Mouse (Mus musculus): Measurements from ENCODE around the gene Golph3l. TPM values are rescaled to one million over a fixed set of nuclear protein-coding genes. Genes with fewer than 3 reads are reported as not detected.
"Not testable (repeated sequence)": the region's sequence is repeated elsewhere in the genome, so short reads cannot be mapped to it uniquely, and the experiment has no call there.

Gene Golph3l
- polyA plus RNA-seq, 1 experiment from 2014 or later: 31.4 TPM

DNA sequence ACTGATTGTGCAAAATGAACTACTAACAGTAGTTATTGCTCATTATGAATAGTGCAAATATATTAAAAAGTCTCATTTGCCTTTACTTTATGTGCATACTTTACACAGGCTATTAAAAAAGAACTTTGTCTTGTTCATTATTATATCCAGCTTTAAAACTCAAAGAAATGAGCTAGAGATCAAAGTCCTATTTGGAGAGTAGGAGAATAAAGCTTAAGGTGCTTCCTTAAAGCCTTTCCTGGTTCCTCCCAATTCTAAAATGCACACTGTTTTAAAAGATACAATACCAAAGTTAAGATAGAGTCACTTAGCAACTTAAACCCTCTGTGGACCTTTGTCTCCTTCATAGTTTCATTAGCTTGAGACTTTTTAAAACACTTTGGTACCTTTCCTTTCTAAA lies 10.0 kb downstream of the Golph3l start:
- no peaks in the 10 kb centered on the region for H3K27me3 ChIP-seq (ENCODE audit: low read depth, poor library complexity, severe bottlenecking)
- no peaks in the 10 kb centered on the region for H3K4me1 ChIP-seq
- peaks cover 45% of the 10 kb centered on the region for H3K36me3 ChIP-seq
- H3K4me3 ChIP-seq: no peak overlapping the region
- DNase-seq (ENCODE audit: low spot score): no peak
- no peak overlapping the region for H3K27ac ChIP-seq (replicated peaks)
- no peaks in the 10 kb centered on the region for H3K9me3 ChIP-seq (replicated peaks)

GRCm38 (mm10) chr3:95601287-95601686 lies 12.6 kb downstream of the Golph3l start:
- Histone ChIP-seq H3K27ac (replicated peaks) (no peak overlapping the region), H3K9me3 (replicated peaks) (no peaks in the 10 kb centered on the region), H3K36me3 (peaks cover 28% of the 10 kb centered on the region), H3K4me3 (no peak overlapping the region), H3K27me3 (ENCODE audit: low read depth, poor library complexity, severe bottlenecking) (no peaks in the 10 kb centered on the region), H3K4me1 (no peaks in the 10 kb centered on the region)
- no peak for DNase-seq (ENCODE audit: low spot score)
- 94% methylated on average over 3 of the region's 3 CpGs for WGBS

- Histone ChIP-seq H3K4me3 (no peak overlapping the region), H3K4me1 (no peaks in the 10 kb centered on the region), H3K36me3 (peaks cover 41% of the 10 kb centered on the region), H3K9me3 (replicated peaks) (no peaks in the 10 kb centered on the region), H3K27ac (replicated peaks) (no peak overlapping the region), H3K27me3 (ENCODE audit: low read depth, poor library complexity, severe bottlenecking) (no peaks in the 10 kb centered on the region)
- 90% methylated on average over 3 of the region's 3 CpGs for WGBS
- DNase-seq (ENCODE audit: low spot score): no peak
These were observed 17.4 kb downstream of the Golph3l start for GRCm38 (mm10) chr3:95606096-95606495.

DNA sequence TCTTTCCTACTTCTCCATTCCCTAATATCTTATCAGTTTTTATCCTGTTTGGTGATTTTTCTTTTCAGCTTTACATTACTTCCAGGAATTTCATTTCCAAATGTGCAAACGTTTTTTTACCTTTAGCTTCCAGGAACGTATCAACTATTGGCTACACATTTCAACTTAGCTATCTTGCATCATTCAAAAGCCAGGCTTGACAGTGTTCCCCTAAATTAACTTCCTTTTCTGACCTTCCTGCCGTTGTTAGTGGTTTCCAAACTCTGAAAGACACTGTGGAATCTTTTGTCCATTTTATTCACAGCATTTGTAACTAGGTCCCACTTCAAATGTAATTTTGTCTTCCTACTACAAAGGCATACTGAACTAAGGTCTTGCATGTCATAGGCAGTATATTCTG lies 20.5 kb downstream of the Golph3l start:
- 79% methylated on average over 3 of the region's 3 CpGs for WGBS
- Histone ChIP-seq H3K4me1 (no peaks in the 10 kb centered on the region), H3K4me3 (no peak overlapping the region), H3K9me3 (replicated peaks) (no peaks in the 10 kb centered on the region), H3K27ac (replicated peaks) (no peak overlapping the region), H3K27me3 (ENCODE audit: low read depth, poor library complexity, severe bottlenecking) (no peaks in the 10 kb centered on the region), H3K36me3 (peaks cover 48% of the 10 kb centered on the region)
- DNase-seq (ENCODE audit: low spot score): no peak

DNA sequence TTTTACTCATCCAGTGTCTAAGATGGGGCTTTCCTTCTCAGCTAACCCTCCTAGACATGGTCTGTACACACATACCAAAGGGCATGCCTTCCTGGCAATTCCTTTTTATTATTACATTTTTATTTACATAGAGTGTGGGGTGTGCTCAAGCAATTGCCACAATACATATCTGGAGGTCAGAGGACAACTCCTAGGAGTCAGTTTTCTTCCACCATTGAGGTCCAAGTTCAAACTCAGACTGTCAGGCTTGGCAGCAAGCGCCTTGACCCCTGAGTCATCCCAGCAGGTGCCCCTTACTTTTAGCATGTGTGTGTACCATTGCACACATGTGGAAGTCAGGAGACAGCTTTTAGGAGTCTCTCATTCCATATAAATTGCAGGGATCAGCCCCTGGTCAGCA lies 25.3 kb downstream of the Golph3l start:
- 96% methylated on average over 1 of the region's 1 CpGs for WGBS
- DNase-seq (ENCODE audit: low spot score): no peak
- no peak overlapping the region for H3K27ac ChIP-seq (replicated peaks)
- H3K36me3 ChIP-seq: peaks cover 61% of the 10 kb centered on the region
- no peaks in the 10 kb centered on the region for H3K4me1 ChIP-seq
- no peaks in the 10 kb centered on the region for H3K9me3 ChIP-seq (replicated peaks)
- H3K27me3 ChIP-seq (ENCODE audit: low read depth, poor library complexity, severe bottlenecking): no peaks in the 10 kb centered on the region
- no peak overlapping the region for H3K4me3 ChIP-seq

- Histone ChIP-seq H3K4me3 (no peak overlapping the region), H3K9me3 (replicated peaks) (no peaks in the 10 kb centered on the region), H3K36me3 (peaks cover 56% of the 10 kb centered on the region), H3K27me3 (ENCODE audit: low read depth, poor library complexity, severe bottlenecking) (no peaks in the 10 kb centered on the region), H3K4me1 (peaks cover 5% of the 10 kb centered on the region), H3K27ac (replicated peaks) (no peak overlapping the region)
- 88% methylated on average over 1 of the region's 1 CpGs for WGBS
- no peak for DNase-seq (ENCODE audit: low spot score)
These were observed 29.8 kb downstream of the Golph3l start for GRCm38 (mm10) chr3:95618511-95618910.

DNA sequence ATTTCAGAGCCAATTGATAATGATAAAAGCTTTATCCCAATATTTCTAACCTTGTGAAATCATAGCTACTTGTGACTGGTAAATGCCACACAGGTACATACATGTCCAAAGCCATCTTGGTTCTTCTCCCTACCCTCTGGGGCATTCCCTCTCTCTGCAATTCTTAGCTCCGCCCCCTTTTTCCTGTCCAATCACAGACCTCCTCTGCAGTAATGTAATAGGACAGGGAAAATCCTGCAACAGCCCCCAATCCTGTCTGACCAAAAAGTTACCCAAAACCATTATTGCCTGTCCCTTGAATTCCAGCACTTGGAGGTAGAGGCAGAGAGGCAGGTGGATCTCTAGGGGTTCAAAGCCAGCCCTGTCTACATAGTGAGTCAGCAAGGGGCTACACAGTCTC lies 32.5 kb downstream of the Golph3l start:
- DNase-seq (ENCODE audit: low spot score): no peak
- peaks cover 22% of the 10 kb centered on the region for H3K4me1 ChIP-seq
- no peak overlapping the region for H3K27ac ChIP-seq (replicated peaks)
- no peak overlapping the region for H3K4me3 ChIP-seq
- peaks cover 42% of the 10 kb centered on the region for H3K36me3 ChIP-seq
- H3K27me3 ChIP-seq (ENCODE audit: low read depth, poor library complexity, severe bottlenecking): no peaks in the 10 kb centered on the region
- 82% methylated on average over 1 of the region's 1 CpGs for WGBS
- H3K9me3 ChIP-seq (replicated peaks): no peaks in the 10 kb centered on the region

DNA sequence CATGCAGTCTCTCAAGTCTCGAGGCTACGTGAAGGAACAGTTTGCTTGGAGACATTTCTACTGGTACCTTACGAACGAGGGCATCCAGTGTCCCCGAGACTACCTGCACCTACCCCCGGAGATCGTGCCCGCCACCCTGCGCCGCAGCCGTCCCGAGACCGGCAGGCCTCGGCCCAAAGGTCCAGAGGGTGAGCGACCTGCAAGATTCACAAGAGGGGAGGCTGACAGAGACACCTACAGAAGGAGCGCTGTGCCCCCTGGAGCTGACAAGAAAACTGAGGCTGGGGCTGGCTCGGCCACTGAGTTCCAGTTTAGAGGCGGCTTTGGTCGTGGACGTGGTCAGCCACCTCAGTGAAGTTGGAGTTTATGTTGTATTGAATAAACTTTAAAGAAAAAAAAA lies 33.7 kb downstream of the Golph3l start:
- WGBS: 94% methylated on average over 20 of the region's 20 CpGs

GRCm38 (mm10) chr3:95623551-95623950 lies 34.8 kb downstream of the Golph3l start:
- peak overlapping the region; percentile 94 for H3K27ac ChIP-seq (replicated peaks)
- no peak for DNase-seq (ENCODE audit: low spot score)
- H3K4me1 ChIP-seq: peaks cover 30% of the 10 kb centered on the region
- 64% methylated on average over 2 of the region's 2 CpGs for WGBS
- H3K27me3 ChIP-seq (ENCODE audit: low read depth, poor library complexity, severe bottlenecking): no peaks in the 10 kb centered on the region
- H3K4me3 ChIP-seq: 0 out of 2 replicates have a peak overlapping the region, but pooled peaks have one; percentile 14
- peaks cover 42% of the 10 kb centered on the region for H3K36me3 ChIP-seq
- H3K9me3 ChIP-seq (replicated peaks): no peaks in the 10 kb centered on the region

More for the DNA sequence above, 33.7 kb downstream of the Golph3l start:
- peaks cover 42% of the 10 kb centered on the region for H3K36me3 ChIP-seq
- H3K27me3 ChIP-seq (ENCODE audit: low read depth, poor library complexity, severe bottlenecking); H3K27ac ChIP-seq (replicated peaks); DNase-seq (ENCODE audit: low spot score); H3K4me3 ChIP-seq; H3K9me3 ChIP-seq (replicated peaks): not testable (repeated sequence)
- peaks cover 30% of the 10 kb centered on the region for H3K4me1 ChIP-seq

- H3K27me3 ChIP-seq (ENCODE audit: low read depth, poor library complexity, severe bottlenecking); H3K9me3 ChIP-seq (replicated peaks); DNase-seq (ENCODE audit: low spot score): not testable (repeated sequence)
- Histone ChIP-seq H3K4me1 (peaks cover 30% of the 10 kb centered on the region), H3K27ac (replicated peaks) (peak overlapping the region; percentile 94), H3K4me3 (peak overlapping the region; percentile 71), H3K36me3 (peaks cover 43% of the 10 kb centered on the region)
- 70% methylated on average over 5 of the region's 5 CpGs for WGBS
These were observed 35.3 kb downstream of the Golph3l start for GRCm38 (mm10) chr3:95623991-95624515.

DNA sequence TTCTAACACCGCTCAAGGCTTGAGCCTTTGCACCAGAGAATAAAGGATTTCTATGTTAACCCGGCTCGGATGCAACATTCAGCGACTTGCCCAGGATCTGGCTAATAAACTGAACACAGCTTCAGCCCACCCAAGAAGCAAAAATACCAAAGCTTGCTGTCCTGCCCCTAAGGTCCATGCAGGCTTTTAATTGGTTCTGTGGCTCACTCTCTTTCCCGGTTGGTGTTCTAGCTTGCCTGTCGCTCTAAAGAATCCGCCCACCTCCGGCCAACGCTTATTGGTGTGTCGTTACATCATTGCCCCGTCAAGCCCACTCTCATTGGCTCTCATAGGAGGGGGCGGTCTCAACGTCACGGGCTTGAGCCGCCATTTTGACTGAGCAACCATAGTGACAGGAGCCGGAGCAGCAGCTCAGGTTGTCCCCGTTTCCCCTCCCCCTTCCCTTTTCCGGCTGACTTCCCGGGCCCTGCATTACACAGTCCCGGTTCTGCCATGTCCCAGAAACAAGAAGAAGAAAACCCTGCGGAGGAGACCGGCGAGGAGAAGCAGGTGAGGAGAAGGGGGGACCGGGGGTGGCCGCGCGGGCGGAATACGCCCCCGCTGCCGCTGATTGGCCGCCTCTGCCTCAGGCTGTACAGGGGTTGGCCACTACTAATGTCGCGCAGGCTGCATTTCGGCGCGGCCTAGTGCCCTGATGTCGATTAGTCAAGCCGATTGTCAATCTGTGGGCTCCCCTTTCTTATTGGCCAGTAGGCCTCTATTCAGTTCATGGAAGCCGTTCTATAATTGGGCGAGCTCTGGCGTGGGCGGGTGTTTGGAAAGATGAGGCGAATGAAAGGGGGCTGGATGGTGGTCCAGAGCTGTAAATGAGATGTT lies 36.1 kb downstream of the Golph3l start, which contains the start of gene Ensa:
Ensa (plus strand) TSS at position 366 of the 876 bp plus-strand sequence.
- H3K4me1 ChIP-seq: peaks cover 30% of the 10 kb centered on the region
- DNase-seq (ENCODE audit: low spot score): peak; percentile 99
- H3K9me3 ChIP-seq (replicated peaks): no peaks in the 10 kb centered on the region
- no peaks in the 10 kb centered on the region for H3K27me3 ChIP-seq (ENCODE audit: low read depth, poor library complexity, severe bottlenecking)
- WGBS: under 1% methylated on average over 44 of the region's 44 CpGs
- peak within 1 kb of the TSS; percentile 71 for H3K4me3 ChIP-seq
- peaks cover 43% of the 10 kb centered on the region for H3K36me3 ChIP-seq
- H3K27ac ChIP-seq (replicated peaks): peak within 1 kb of the TSS; percentile 94

DNA sequence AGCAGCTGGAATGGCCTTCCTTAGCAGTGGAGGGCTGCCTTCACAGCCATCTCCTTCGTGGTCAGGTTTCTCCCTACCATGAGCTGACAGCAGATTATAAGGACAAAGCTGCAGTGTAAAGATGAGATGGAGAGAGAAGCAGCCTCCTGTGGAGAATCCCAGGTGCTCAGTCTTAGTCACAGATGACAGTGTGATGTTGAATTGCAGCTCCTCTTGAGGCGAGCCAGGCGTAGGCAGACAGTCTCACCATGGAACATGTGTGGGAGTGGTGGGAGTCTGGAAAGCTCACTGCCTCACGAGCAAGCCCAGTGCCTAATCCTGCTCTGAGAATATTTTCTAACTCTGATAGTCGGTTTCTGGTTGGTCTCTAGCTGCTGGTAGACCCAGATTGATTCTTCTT lies 39.0 kb downstream of the Golph3l start:
- DNase-seq (ENCODE audit: low spot score): no peak
- H3K9me3 ChIP-seq (replicated peaks): no peaks in the 10 kb centered on the region
- 89% methylated on average over 5 of the region's 5 CpGs for WGBS

DNA sequence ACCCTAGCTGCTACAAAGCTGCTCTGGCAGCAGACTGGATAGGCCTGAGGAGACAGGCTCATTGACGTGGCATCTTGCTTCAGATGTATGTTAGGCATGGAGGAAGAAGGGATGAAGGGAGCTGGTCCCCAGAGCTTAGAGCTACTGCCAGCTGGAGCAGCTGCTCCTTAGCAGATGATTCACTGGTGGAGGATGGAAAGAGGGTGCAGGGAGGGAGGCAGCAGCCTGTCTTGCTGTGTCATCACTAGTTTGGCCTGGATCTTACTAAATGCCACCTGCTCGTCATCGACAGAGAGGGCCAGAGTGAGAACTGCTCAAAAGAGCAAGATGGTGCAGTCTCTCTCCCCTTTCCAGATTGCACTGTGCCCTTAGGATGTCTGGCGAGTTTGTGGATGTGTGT lies 41.0 kb downstream of the Golph3l start:
- Histone ChIP-seq H3K27me3 (ENCODE audit: low read depth, poor library complexity, severe bottlenecking) (no peaks in the 10 kb centered on the region), H3K4me1 (peaks cover 14% of the 10 kb centered on the region), H3K36me3 (peaks cover 86% of the 10 kb centered on the region), H3K9me3 (replicated peaks) (no peaks in the 10 kb centered on the region), H3K4me3 (no peak overlapping the region), H3K27ac (replicated peaks) (no peak overlapping the region)
- 88% methylated on average over 4 of the region's 4 CpGs for WGBS
- no peak for DNase-seq (ENCODE audit: low spot score)

More for the DNA sequence above, 39.0 kb downstream of the Golph3l start:
- Histone ChIP-seq H3K4me3 (no peak overlapping the region), H3K27me3 (ENCODE audit: low read depth, poor library complexity, severe bottlenecking) (no peaks in the 10 kb centered on the region), H3K4me1 (peaks cover 30% of the 10 kb centered on the region), H3K27ac (replicated peaks) (no peak overlapping the region), H3K36me3 (peaks cover 66% of the 10 kb centered on the region)

All from midbrain, embryonic 10.5 days (tissue).